Mouse (Mus musculus): ENCODE results near the gene 2610507B11Rik. TPM values are rescaled to one million over a fixed set of nuclear protein-coding genes. Genes with fewer than 3 reads are reported as not detected.
A peak's percentile ranks its signal among the peaks of the same experiment; 100 is the strongest.

The 2610507B11Rik gene
- polyA plus RNA-seq, 1 experiment from 2014 or later, result 94.5 TPM

- WGBS, result 95% methylated on average over 12 of the region's 12 CpGs
- DNase-seq (ENCODE audit: low spot score), result no peak
- Histone ChIP-seq H3K27ac (ENCODE audit: low read depth, low read length) (no peak overlapping the region), H3K4me1 (replicated peaks; ENCODE audit: control insufficient read depth, insufficient read depth, low read length) (0 out of 2 replicates have a peak, but pooled peaks cover 3% of the 10 kb centered on the region), H3K9ac (ENCODE audit: low read depth, low read length) (no peak overlapping the region), H3K27me3 (ENCODE audit: control insufficient read depth, insufficient read depth, low read length) (no peaks in the 10 kb centered on the region), H3K4me2 (replicated peaks; ENCODE audit: low read depth, low read length) (no peak overlapping the region), H3K36me3 (ENCODE audit: control insufficient read depth, insufficient read depth, low read length) (no peaks in the 10 kb centered on the region), H3K9me3 (ENCODE audit: control insufficient read depth, low read length) (no peaks in the 10 kb centered on the region), H3K4me3 (ENCODE audit: low read depth, low read length) (no peak overlapping the region)
- ATAC-seq (ENCODE audit: low FRiP score), result no peak
These were observed 63.4 kb downstream of the 2610507B11Rik start for GRCm38 (mm10) chr11:78324965-78325364.

DNA sequence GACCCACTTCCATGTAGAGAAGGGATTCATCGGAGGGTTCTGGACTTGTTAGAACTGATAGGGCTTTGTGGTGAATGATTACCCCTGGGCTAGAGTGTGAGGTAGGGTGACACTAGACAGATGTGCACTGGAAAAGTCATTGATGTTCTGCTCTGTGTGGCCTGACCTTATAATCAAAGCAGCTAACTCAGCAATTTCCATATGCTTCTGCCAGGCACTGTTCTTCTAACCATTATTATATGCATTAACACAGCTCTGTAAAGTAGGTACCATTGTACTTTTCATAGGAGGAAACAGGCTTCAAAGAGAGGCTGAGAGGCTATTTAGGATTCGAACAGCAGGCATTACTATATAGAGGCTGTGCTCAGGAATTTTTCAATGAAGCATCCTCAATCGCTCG, 65.7 kb downstream of the 2610507B11Rik start:
- Histone ChIP-seq H3K4me1 (replicated peaks; ENCODE audit: control insufficient read depth, insufficient read depth, low read length) (0 out of 2 replicates have a peak, but pooled peaks cover 3% of the 10 kb centered on the region), H3K4me2 (replicated peaks; ENCODE audit: low read depth, low read length) (no peak overlapping the region), H3K4me3 (ENCODE audit: low read depth, low read length) (no peak overlapping the region), H3K9ac (ENCODE audit: low read depth, low read length) (no peak overlapping the region), H3K9me3 (ENCODE audit: control insufficient read depth, low read length) (no peaks in the 10 kb centered on the region), H3K27ac (ENCODE audit: low read depth, low read length) (no peak overlapping the region), H3K36me3 (ENCODE audit: control insufficient read depth, insufficient read depth, low read length) (no peaks in the 10 kb centered on the region), H3K27me3 (ENCODE audit: control insufficient read depth, insufficient read depth, low read length) (no peaks in the 10 kb centered on the region)
- 96% methylated on average over 4 of the region's 4 CpGs for WGBS
- DNase-seq (ENCODE audit: low spot score) (no peak), ATAC-seq (ENCODE audit: low FRiP score) (no peak)

GRCm38 (mm10) chr11:78327634-78328511, 66.3 kb downstream of the 2610507B11Rik start, which contains the start of gene Pigs:
Pigs (plus strand) TSS chr11:78328415.
- DNase-seq (ENCODE audit: low spot score), result peak; percentile 96
- peak within 1 kb of the TSS; percentile 77 for H3K4me2 ChIP-seq (replicated peaks; ENCODE audit: low read depth, low read length)
- no peaks in the 10 kb centered on the region; the same call in 1 of the 2 replicates for H3K36me3 ChIP-seq (ENCODE audit: control insufficient read depth, insufficient read depth, low read length)
- H3K9me3 ChIP-seq (ENCODE audit: control insufficient read depth, low read length), result no peaks in the 10 kb centered on the region
- H3K27ac ChIP-seq (ENCODE audit: low read depth, low read length), result no peak within 1 kb of the TSS
- WGBS, result 14% methylated on average over 37 of the region's 37 CpGs
- peak within 1 kb of the TSS; percentile 64 for H3K4me3 ChIP-seq (ENCODE audit: low read depth, low read length)
- peak; percentile 95 for ATAC-seq (ENCODE audit: low FRiP score)
- H3K27me3 ChIP-seq (ENCODE audit: control insufficient read depth, insufficient read depth, low read length), result no peaks in the 10 kb centered on the region
- peak within 1 kb of the TSS; percentile 82 for H3K9ac ChIP-seq (ENCODE audit: low read depth, low read length)
- H3K4me1 ChIP-seq (replicated peaks; ENCODE audit: control insufficient read depth, insufficient read depth, low read length), result 0 out of 2 replicates have a peak, but pooled peaks cover 3% of the 10 kb centered on the region

- peak; percentile 76 for ATAC-seq (ENCODE audit: low FRiP score)
- Histone ChIP-seq H3K4me3 (ENCODE audit: low read depth, low read length) (peak overlapping the region; percentile 64), H3K9ac (ENCODE audit: low read depth, low read length) (peak overlapping the region; percentile 82), H3K9me3 (ENCODE audit: control insufficient read depth, low read length) (no peaks in the 10 kb centered on the region), H3K27me3 (ENCODE audit: control insufficient read depth, insufficient read depth, low read length) (no peaks in the 10 kb centered on the region), H3K4me1 (replicated peaks; ENCODE audit: control insufficient read depth, insufficient read depth, low read length) (0 out of 2 replicates have a peak, but pooled peaks cover 3% of the 10 kb centered on the region), H3K27ac (ENCODE audit: low read depth, low read length) (no peak overlapping the region), H3K4me2 (replicated peaks; ENCODE audit: low read depth, low read length) (peak overlapping the region; percentile 77), H3K36me3 (ENCODE audit: control insufficient read depth, insufficient read depth, low read length) (no peaks in the 10 kb centered on the region; the same call in 1 of the 2 replicates)
- no peak for DNase-seq (ENCODE audit: low spot score)
- under 1% methylated on average over 41 of the region's 41 CpGs for WGBS
These were observed 67.0 kb downstream of the 2610507B11Rik start for GRCm38 (mm10) chr11:78328512-78329056.

- no peaks in the 10 kb centered on the region for H3K27me3 ChIP-seq (ENCODE audit: control insufficient read depth, insufficient read depth, low read length)
- no peak overlapping the region for H3K27ac ChIP-seq (ENCODE audit: low read depth, low read length)
- DNase-seq (ENCODE audit: low spot score) (no peak), ATAC-seq (ENCODE audit: low FRiP score) (no peak)
- peaks cover 6% of the 10 kb centered on the region; the same call in 1 of the 2 replicates for H3K36me3 ChIP-seq (ENCODE audit: control insufficient read depth, insufficient read depth, low read length)
- no peak overlapping the region for H3K4me3 ChIP-seq (ENCODE audit: low read depth, low read length)
- 0 out of 2 replicates have a peak, but pooled peaks cover 3% of the 10 kb centered on the region for H3K4me1 ChIP-seq (replicated peaks; ENCODE audit: control insufficient read depth, insufficient read depth, low read length)
- 97% methylated on average over 12 of the region's 12 CpGs for WGBS
- H3K9ac ChIP-seq (ENCODE audit: low read depth, low read length), result no peak overlapping the region
- H3K4me2 ChIP-seq (replicated peaks; ENCODE audit: low read depth, low read length), result no peak overlapping the region
- no peaks in the 10 kb centered on the region for H3K9me3 ChIP-seq (ENCODE audit: control insufficient read depth, low read length)
These were observed 71.1 kb downstream of the 2610507B11Rik start for GRCm38 (mm10) chr11:78332676-78333075.

GRCm38 (mm10) chr11:78333992-78334391, 72.4 kb downstream of the 2610507B11Rik start:
- no peaks in the 10 kb centered on the region for H3K27me3 ChIP-seq (ENCODE audit: control insufficient read depth, insufficient read depth, low read length)
- H3K4me2 ChIP-seq (replicated peaks; ENCODE audit: low read depth, low read length), result no peak overlapping the region
- 93% methylated on average over 5 of the region's 5 CpGs for WGBS
- H3K36me3 ChIP-seq (ENCODE audit: control insufficient read depth, insufficient read depth, low read length), result peaks cover 6% of the 10 kb centered on the region; the same call in 1 of the 2 replicates
- H3K9me3 ChIP-seq (ENCODE audit: control insufficient read depth, low read length), result no peaks in the 10 kb centered on the region
- DNase-seq (ENCODE audit: low spot score), result no peak
- no peak overlapping the region for H3K27ac ChIP-seq (ENCODE audit: low read depth, low read length)
- ATAC-seq (ENCODE audit: low FRiP score), result no peak
- no peak overlapping the region for H3K4me3 ChIP-seq (ENCODE audit: low read depth, low read length)
- H3K9ac ChIP-seq (ENCODE audit: low read depth, low read length), result no peak overlapping the region
- 0 out of 2 replicates have a peak, but pooled peaks cover 2% of the 10 kb centered on the region for H3K4me1 ChIP-seq (replicated peaks; ENCODE audit: control insufficient read depth, insufficient read depth, low read length)

DNA sequence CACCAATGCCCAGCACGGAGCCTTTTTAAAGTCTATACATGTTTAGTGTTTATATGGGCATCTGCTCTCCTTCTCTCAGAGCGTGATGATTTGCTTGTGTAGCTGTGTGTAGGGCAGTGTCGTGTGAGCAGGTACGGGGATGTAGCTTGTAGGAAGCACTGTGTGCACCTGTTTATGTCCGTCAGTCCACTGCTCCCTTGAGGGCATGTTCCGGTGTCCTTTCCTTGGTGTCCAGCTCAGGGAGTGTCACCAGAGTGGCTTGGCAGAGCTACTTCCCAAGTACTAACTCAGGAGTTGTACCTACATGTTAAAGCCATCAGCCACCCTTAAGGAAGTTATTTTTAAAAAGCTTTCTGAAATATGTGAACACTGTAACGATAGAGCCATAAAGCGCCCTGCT, 75.5 kb downstream of the 2610507B11Rik start:
- H3K4me3 ChIP-seq (ENCODE audit: low read depth, low read length), result no peak overlapping the region
- peaks cover 8% of the 10 kb centered on the region; the same call in 1 of the 2 replicates for H3K36me3 ChIP-seq (ENCODE audit: control insufficient read depth, insufficient read depth, low read length)
- no peak overlapping the region for H3K9ac ChIP-seq (ENCODE audit: low read depth, low read length)
- no peaks in the 10 kb centered on the region for H3K27me3 ChIP-seq (ENCODE audit: control insufficient read depth, insufficient read depth, low read length)
- ATAC-seq (ENCODE audit: low FRiP score) (no peak), DNase-seq (ENCODE audit: low spot score) (no peak)
- H3K27ac ChIP-seq (ENCODE audit: low read depth, low read length), result no peak overlapping the region
- WGBS, result 96% methylated on average over 8 of the region's 8 CpGs
- no peak overlapping the region for H3K4me2 ChIP-seq (replicated peaks; ENCODE audit: low read depth, low read length)
- H3K4me1 ChIP-seq (replicated peaks; ENCODE audit: control insufficient read depth, insufficient read depth, low read length), result no peaks in the 10 kb centered on the region
- H3K9me3 ChIP-seq (ENCODE audit: control insufficient read depth, low read length), result no peaks in the 10 kb centered on the region
